23 mouse cellular contexts compared by ENCODE assay signal in the genomic region with DNA sequence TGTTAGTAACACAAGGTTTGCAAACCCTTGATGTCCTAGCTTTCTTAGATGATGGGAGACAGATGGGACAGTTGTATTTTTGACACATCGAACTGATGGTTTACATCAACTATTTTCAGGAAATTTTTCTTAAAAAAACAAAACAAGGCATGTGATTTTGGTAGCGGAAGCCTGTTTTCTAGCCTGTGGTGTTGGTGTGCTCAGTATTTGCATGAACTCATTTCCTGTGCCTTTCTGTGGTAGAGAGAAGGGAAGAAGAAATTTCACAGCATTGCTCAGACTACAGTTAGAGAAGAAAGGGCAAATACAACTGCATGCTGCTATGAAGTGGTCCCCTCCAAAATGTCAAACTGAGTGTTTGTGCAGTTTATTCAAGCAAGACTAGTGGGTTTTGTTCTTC. TPM values are rescaled to one million over a fixed set of nuclear protein-coding genes. Genes with fewer than 3 reads are reported as not detected.
A peak's percentile ranks its signal among the peaks of the same experiment; 100 is the strongest.
DNase-seq lines count a peak whose midpoint lies in the region; ATAC-seq and TF ChIP-seq lines count a peak whose summit lies in the region.
"Had no signal": no experiment of that assay in that cellular context is flagged by ENCODE, and none has a peak within 500 bp of the region (broad histone marks: within the 10 kb centered on the region; RNA-seq: fewer than 3 reads in every experiment).

No protein-coding gene starts in this region.

- peaks cover 11% of the 10 kb centered on the region for H3K4me1 ChIP-seq in bone marrow macrophage, adult 2 months (ENCODE audit: control insufficient read depth, insufficient read depth, low read length)
- no peaks in the 10 kb centered on the region for H3K4me1 ChIP-seq in kidney, embryonic 14.5 days (ENCODE audit: control insufficient read depth, insufficient read depth, low read length)
- H3K4me1 ChIP-seq in midbrain, embryonic 13.5 days (replicated peaks) = no peaks in the 10 kb centered on the region
- H3K4me1 ChIP-seq: hindbrain, embryonic 12.5 days; kidney, embryonic 15.5 days; liver, embryonic 13.5 days had no signal

- no peak overlapping the region for H3K9ac ChIP-seq in kidney, embryonic 14.5 days (ENCODE audit: low read depth, low read length)
- no peak overlapping the region for H3K9ac ChIP-seq in midbrain, embryonic 13.5 days (replicated peaks)
- H3K9ac ChIP-seq: forebrain, postnatal 0 days; hindbrain, embryonic 12.5 days; kidney, embryonic 15.5 days; liver, embryonic 13.5 days; lung, embryonic 14.5 days had no signal

- H3K4me3 ChIP-seq in bone marrow macrophage, adult 2 months (ENCODE audit: insufficient read depth, low read length) = no peak overlapping the region
- no peak overlapping the region for H3K4me3 ChIP-seq in kidney, embryonic 14.5 days (ENCODE audit: low read length)
- H3K4me3 ChIP-seq in midbrain, embryonic 13.5 days (replicated peaks) = no peak overlapping the region
- H3K4me3 ChIP-seq: hindbrain, embryonic 12.5 days; kidney, embryonic 15.5 days; left cerebral cortex, adult 2 months; liver, embryonic 13.5 days; myocyte had no signal

- DNase-seq in 416B (ENCODE audit: low read depth) = peak; percentile 73
- DNase-seq in CD4-positive helper T cell, adult 2 months (ENCODE audit: low read depth, low spot score) = peak; percentile 72
- no peak for DNase-seq in neural tube, embryonic 10.5 days (ENCODE audit: extremely low spot score, low spot score)
- DNase-seq: adrenal gland, adult 2 months; cerebellum, adult 9-11 months; forebrain, postnatal 0 days; heart, postnatal 10 days; kidney, postnatal 4 days; layer of hippocampus, adult 9-11 months; liver, embryonic 13.5 days; lung, embryonic 14.5 days; midbrain, embryonic 14.5 days had no signal

- TF ChIP-seq CTCF in bone marrow macrophage, adult 2 months (IDR thresholded peaks at IDR 0.05; ENCODE audit: low read depth, low read length) = no peak

- H3K36me3 ChIP-seq in kidney, embryonic 14.5 days (ENCODE audit: control insufficient read depth, insufficient read depth, low read length) = no peaks in the 10 kb centered on the region
- no peaks in the 10 kb centered on the region for H3K36me3 ChIP-seq in midbrain, embryonic 13.5 days
- H3K36me3 ChIP-seq: hindbrain, embryonic 12.5 days; kidney, embryonic 15.5 days; liver, embryonic 13.5 days had no signal

- H3K27me3 ChIP-seq in kidney, embryonic 14.5 days (ENCODE audit: control insufficient read depth, insufficient read depth, low read length) = no peaks in the 10 kb centered on the region
- H3K27me3 ChIP-seq in midbrain, embryonic 13.5 days = no peaks in the 10 kb centered on the region
- H3K27me3 ChIP-seq: hindbrain, embryonic 12.5 days; kidney, embryonic 15.5 days; liver, embryonic 13.5 days had no signal

- 77% methylated on average over 2 of the region's 2 CpGs for WGBS in kidney, embryonic 14.5 days
- WGBS in midbrain, embryonic 13.5 days = 90% methylated on average over 2 of the region's 2 CpGs

- H3K4me2 ChIP-seq in kidney, embryonic 14.5 days (replicated peaks; ENCODE audit: low read depth, low read length) = no peak overlapping the region
- no peak overlapping the region for H3K4me2 ChIP-seq in midbrain, embryonic 13.5 days (replicated peaks)
- H3K4me2 ChIP-seq: heart, embryonic 11.5 days; hindbrain, embryonic 12.5 days; kidney, embryonic 15.5 days; liver, embryonic 13.5 days; lung, embryonic 14.5 days had no signal

- peak overlapping the region; percentile 48 for H3K27ac ChIP-seq in bone marrow macrophage, adult 2 months (ENCODE audit: insufficient read depth, low read depth, low read length)
- no peak overlapping the region for H3K27ac ChIP-seq in kidney, embryonic 14.5 days (ENCODE audit: low read depth, low read length)
- H3K27ac ChIP-seq in midbrain, embryonic 13.5 days = no peak overlapping the region
- H3K27ac ChIP-seq: hindbrain, embryonic 12.5 days; kidney, embryonic 15.5 days; left cerebral cortex, adult 2 months; liver, embryonic 13.5 days had no signal

- peak; percentile 88 for ATAC-seq in megakaryocyte, adult 5-6 weeks (ENCODE audit: poor library complexity, severe bottlenecking)
- no peak for ATAC-seq in kidney, embryonic 14.5 days (ENCODE audit: low FRiP score, low TSS enrichment)
- no peak for ATAC-seq in midbrain, embryonic 13.5 days
- ATAC-seq in erythroid progenitor cell, adult 5-6 weeks (replicated peaks; ENCODE audit: low FRiP score, poor library complexity, severe bottlenecking) = no peak
- ATAC-seq: forebrain, postnatal 0 days; intestine, embryonic 16.5 days had no signal

- no peak for TF ChIP-seq POLR2A in bone marrow macrophage, adult 2 months (IDR thresholded peaks at IDR 0.05; ENCODE audit: borderline replicate concordance, low read depth, low read length)

- no peaks in the 10 kb centered on the region for H3K9me3 ChIP-seq in kidney, embryonic 14.5 days (ENCODE audit: control insufficient read depth, low read length)
- H3K9me3 ChIP-seq in midbrain, embryonic 13.5 days = no peaks in the 10 kb centered on the region
- H3K9me3 ChIP-seq: hindbrain, embryonic 12.5 days; kidney, embryonic 15.5 days; liver, embryonic 13.5 days had no signal

RNA-seq across cellular contexts. Expression of gene Dock10, which starts 7.2 kb away (rescaled TPM):
- polyA plus RNA-seq in bone marrow macrophage, adult 2 months (2012; ENCODE audit: insufficient read depth, insufficient read length, missing spikeins) = 68.5 and 83.1 TPM in 2 replicates
- 168 and 183 TPM in 2 replicates for total RNA-seq in megakaryocyte, adult 5-6 weeks (2015)
- total RNA-seq in megakaryocyte, adult 5-6 weeks (2017) = 149 and 166 TPM in 2 replicates
- 4.2 and 7.1 TPM in 2 replicates for polyA plus RNA-seq in kidney, embryonic 14.5 days (2014; fragmentation: Nextera tagmentation; extraction: Ambion mirVana)
- 1.8 and 2.1 TPM in 2 replicates for polyA plus RNA-seq in midbrain, embryonic 13.5 days (2015; fragmentation: Nextera tagmentation; extraction: Ambion mirVana)
- 18.9 and 26.7 TPM in 2 replicates for total RNA-seq in erythroid progenitor cell, adult 5-6 weeks (2015; ENCODE audit: low replicate concordance)
- 15.8 and 17.8 TPM in 2 replicates for total RNA-seq in erythroid progenitor cell, adult 5-6 weeks (2017; ENCODE audit: low replicate concordance)
